Mouse (Mus musculus) testis, postnatal 10 days (tissue): ENCODE measurements around the gene Esr1.
"Not testable (repeated sequence)": the region's sequence is repeated elsewhere in the genome, so short reads cannot be mapped to it uniquely, and the experiment has no call there.

Experiments
- DNase-seq: peaks from one replicate; pipeline ENCODE4 v3.0.0; 2021; ENCODE audit warnings: low spot score

Gene Esr1

DNA sequence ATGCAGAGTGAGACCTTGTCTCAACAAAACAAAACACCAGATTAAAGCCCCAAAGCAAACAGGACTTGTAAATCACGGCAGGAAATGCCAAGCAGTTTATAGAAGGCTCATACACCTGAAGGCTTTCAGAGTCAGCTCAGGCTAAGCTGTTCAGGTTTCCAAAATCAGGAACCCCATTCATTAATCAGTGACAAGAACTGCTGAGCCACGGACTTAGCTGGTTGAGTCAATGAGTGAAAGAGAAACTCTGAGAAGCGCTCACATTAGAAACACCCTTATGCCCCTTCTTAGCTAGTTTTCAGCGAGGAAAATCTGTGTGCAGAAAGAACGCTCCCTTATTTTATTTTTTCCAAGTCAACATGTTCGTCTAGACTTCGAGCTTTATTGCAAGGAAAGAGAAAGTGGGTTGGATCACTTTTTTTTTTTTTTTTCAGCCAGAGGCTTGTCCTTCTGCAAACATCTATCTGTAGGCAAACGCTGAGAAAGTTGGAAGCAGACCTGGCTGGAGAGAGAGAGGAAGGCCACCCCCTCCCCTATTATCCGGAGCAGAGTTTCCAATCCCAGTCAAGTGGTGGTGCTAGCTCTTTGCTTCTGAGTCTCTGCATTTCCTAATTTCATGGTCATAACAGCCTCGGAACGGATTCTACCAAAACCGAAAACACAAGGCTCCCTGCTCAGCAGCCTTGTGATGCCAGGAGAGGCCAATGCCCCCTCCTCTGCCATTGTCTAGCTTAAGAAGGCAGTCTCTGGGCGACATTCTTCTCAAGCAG, at the start of gene Esr1:
Gene Esr1 (plus strand): TSS at position 208 of the 770 bp plus-strand sequence.
- no peak for DNase-seq

DNA sequence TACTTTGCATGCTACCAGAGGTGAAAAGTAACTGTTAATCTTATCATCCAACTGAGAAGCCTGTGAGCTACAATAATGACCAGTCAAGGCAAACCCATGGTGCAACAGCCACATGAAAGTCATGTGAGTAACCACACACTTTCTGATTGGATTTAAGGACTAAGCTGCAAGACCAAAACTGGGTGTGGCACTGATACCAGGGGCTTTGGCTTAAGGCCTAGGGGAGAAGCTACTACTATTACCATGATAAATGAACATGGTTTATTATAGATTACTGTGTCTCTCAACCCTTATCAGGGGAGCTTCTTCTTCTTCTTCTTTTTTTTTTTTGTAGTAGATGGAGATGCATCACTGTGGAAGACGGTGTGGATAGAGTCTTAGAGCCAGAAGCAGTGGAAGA, 46.2 kb upstream of the Esr1 start:
- no peak for DNase-seq

DNA sequence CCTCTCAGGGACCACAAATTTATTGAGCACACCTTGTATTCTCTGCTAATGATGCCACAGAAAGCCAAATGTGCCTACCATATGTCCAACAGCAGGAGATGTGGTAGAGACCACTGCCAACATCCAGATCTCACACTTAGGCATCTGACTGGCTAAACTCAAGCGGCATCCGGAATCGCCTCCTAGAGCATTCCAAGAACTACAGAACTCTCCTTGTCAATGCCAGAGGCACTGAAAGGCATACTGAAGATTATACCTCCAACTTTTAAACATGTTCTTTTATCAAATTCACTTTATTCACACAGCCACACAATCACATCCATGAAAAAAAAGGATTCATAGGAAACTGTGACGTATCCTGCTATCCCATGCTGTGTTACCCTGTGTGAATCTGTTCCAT, 40.6 kb upstream of the Esr1 start:
- DNase-seq, result no peak

- DNase-seq, result no peak
These were observed 40.1 kb upstream of the Esr1 start for GRCm38 (mm10) chr10:4571304-4571703.

GRCm38 (mm10) chr10:4581905-4582304, 29.5 kb upstream of the Esr1 start:
- DNase-seq, result no peak

- no peak for DNase-seq
These were observed 24.7 kb upstream of the Esr1 start for GRCm38 (mm10) chr10:4586691-4587090.

DNA sequence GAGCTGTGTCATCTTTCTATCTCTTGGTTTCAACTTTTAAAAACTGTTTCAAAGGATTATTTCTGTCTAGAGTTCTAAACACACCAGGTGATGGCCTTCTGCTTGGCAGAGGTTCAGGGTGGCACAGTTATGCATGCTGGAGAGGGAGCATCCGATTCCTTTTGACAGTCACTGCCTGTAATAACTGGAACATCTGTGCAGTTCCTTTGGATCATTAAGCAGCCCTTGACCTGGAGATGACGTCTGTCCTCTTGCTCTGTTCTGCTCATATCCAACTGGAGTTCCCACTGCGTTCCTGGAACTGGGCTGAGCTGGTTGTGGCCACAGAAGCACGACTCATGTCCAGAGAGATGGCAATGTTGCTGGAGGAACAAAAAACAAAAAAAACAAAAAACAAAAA, 21.8 kb upstream of the Esr1 start:
- no peak for DNase-seq

DNA sequence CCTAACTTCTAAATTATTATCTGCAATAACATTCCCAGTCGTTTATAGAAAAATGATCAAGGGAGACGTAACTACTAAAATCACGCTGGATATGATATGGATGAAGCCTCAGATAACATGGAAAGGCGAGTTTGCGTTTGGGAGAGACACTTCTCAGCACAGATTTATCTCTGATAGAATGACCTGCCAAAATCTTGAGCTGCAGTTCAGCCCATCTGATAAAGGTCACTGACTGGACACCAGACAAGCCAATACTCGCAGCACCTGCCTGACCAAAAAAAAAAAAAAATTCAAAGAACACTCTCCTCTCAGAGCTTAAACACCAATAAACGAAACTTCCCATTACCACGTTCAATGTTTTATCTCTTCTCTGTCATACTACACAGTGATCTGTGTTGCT, 20.4 kb upstream of the Esr1 start:
- no peak for DNase-seq

DNA sequence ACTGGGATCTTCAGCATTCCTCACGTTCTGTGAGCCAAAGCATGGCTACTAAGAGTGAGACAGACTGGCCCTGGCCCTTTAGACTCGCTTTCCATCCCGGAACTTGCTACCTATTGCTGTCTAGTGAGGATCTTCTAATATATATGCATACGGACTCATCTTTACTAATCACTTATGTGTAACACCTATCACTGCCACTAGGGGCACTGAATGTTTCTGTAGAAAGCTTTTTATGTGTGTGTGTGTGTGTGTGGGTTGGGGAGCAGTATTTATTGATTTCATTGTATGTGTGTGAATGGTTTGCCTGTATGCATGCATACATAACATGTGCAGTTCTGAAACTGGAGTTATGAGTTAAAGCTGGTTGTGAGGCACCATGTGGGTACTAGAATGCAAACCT, 17.6 kb upstream of the Esr1 start:
- no peak for DNase-seq

DNA sequence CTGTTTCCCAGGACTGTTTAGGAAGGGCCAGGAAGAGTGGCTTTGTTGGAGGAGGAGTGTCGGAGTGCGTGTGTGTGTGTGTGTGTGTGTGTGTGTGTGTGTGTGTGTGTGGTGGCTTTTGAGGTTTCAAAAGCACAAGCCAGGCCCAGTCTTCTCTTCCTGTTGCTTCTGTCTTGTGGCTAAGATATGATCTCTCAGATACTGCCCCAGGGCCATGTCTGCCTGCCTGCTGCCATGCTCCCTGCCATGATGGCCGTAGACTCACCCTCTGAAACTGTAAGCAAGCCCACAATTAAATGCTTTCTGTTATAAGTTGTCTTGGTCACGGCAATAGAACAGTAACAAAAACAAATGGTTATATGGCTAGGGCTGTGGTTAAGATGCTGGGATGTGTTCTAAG, 14.2 kb upstream of the Esr1 start:
- DNase-seq, result no peak

DNA sequence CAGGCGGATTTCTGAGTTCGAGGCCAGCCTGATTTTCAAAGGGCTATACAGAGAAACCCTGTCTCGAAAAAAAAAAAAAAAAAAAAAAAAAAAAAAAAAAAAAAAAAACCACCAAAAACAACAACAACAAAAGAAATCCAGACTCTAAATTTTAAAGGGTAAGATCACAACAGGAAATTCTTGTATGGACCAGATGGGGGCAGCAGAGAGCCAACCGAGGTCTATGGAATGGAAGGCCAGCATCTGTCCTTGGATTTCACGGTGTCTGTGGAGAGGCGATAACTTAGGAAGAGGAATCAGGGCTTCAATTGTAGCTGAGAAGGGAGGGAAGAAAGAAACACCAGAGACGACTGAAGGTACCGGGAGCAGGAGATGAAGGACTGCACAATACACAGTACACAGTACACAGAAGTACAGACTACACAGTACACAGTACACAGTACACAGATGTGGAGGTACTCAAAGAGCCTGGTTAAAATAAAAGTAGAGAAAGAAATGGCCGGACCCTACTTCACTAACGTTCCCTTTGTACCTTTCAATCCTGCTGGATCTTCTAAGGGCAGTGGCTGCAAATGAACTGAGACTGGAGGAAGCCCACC, 13.1 kb upstream of the Esr1 start:
- peak; percentile 83 for DNase-seq

DNA sequence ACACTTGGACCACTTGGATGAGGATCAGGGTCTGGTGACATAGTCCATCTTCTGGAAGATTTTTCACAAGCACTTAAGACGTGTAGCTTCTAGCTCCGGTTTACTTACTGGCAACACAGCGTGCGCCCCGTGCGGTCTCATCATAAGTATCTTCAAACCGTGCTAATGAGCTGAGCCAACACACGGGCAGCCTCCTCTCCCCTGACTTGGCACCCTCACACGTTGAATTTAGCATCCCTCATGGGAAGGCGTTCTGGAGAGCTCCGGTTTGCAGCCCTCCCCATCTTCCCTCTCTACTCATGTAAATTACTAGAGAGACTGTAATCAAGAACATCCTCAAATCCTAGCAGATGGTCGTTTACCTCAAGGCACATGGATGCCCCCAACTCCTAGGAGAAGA, 12.5 kb upstream of the Esr1 start:
- DNase-seq, result no peak

- DNase-seq, result no peak
These were observed 11.8 kb upstream of the Esr1 start for GRCm38 (mm10) chr10:4599591-4599990.

GRCm38 (mm10) chr10:4600796-4601474, 10.5 kb upstream of the Esr1 start:
- no peak for DNase-seq

DNA sequence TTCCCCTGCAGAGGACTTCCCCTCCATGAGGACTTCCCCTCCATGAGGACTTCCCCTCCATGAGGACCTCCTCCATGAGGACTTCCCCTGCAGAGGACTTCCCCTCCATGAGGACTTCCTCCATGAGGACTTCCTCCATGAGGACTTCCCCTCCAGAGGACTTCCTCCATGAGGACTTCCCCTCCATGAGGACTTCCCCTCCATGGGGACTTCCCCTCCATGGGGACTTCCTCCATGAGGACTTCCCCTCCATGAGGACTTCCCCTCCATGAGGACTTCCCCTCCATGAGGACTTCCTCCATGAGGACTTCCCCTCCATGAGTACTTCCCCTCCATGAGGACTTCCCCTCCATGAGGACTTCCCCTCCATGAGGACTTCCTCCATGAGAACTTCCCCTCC, 9.8 kb upstream of the Esr1 start:
- DNase-seq, result not testable (repeated sequence)

- DNase-seq, result no peak
These were observed 8.9 kb upstream of the Esr1 start for GRCm38 (mm10) chr10:4602466-4602865.

- DNase-seq, result no peak
These were observed 6.7 kb upstream of the Esr1 start for GRCm38 (mm10) chr10:4604527-4605209.

- no peak for DNase-seq
These were observed 1.2 kb upstream of the Esr1 start for GRCm38 (mm10) chr10:4610234-4610633.

DNA sequence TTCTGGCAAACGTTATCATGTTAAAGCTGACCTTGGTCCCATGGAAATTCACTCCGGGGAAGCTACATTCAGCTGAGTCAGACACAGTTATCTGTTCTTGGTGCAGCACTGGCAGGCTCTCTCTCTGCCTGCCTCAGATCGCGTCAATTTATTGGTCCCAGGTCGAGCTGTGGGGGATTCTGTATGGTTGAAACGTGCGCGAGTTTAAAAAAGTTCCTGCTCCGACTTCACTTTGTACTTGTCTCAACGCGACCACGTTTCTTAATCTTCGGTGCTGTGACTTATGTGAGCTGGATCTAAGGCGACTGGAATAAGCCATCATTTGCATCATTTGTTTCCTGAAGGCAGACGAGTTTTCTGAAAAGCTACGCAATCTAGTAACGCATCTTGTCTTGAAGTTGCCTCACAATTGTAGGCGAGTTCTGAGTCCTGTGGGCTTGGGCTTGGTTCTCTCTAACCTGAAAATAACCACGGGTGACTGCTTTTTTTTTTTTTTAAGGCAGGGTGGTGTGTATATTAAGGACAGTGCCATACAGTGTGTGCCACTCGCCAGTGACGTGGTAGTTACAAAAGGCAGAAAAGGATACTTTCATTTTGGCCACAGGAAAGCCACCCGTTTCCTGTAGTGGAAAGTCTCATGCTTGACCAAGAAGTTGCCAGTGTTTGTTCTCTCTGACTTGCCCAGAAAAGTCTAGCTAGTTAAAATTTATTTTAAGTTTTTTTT, 1.1 kb downstream of the Esr1 start:
- DNase-seq, result no peak

- DNase-seq, result no peak
These were observed 6.6 kb downstream of the Esr1 start for GRCm38 (mm10) chr10:4618026-4618425.

DNA sequence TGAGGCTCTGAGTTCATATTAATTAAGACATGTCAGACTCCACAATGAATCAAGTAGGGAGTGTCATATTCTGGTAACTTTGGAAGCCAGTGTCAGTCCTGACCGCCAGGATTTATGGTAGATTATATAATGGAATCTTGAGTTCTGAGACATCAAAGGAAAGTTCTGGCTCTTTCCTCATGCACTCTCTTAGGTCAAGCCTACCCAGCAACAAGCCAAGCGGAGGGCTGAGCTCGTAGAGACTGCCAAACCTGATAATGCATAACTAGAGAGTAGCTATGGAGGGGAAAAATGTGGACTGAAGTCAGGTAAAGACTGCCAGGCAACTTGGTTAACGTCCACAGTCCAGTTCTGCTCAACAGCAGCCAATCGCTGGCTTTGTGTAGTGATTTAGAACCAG, 7.3 kb downstream of the Esr1 start:
- DNase-seq, result no peak

GRCm38 (mm10) chr10:4619426-4619825, 8.0 kb downstream of the Esr1 start:
- not testable (repeated sequence) for DNase-seq
